Mouse (Mus musculus) embryonic fibroblast, embryonic 13.5 days (primary cell): ENCODE results near the gene 2010300C02Rik.

Source experiments
- CTCF ChIP-seq: IDR thresholded peaks from 2 replicates; pipeline ENCODE4 v1.5.1; 2011; ENCODE audit warnings: mild to moderate bottlenecking, control low read depth, low read length, moderate library complexity, borderline replicate concordance; ENCODE audit not compliant: insufficient read depth
- POLR2A ChIP-seq: IDR thresholded peaks from 2 replicates; pipeline ENCODE4 v1.6.1; 2011; ENCODE audit warnings: low read depth, mild to moderate bottlenecking, control low read depth, low read length, moderate library complexity

- TF ChIP-seq POLR2A = no peak
- no peak for TF ChIP-seq CTCF
These were observed 91.1 kb downstream of the 2010300C02Rik start for GRCm38 (mm10) chr1:37628749-37629148.
